Mouse (Mus musculus): ENCODE data around the gene Gm2237. TPM values are rescaled to one million over a fixed set of nuclear protein-coding genes. Genes with fewer than 3 reads are reported as not detected.
"Not testable (repeated sequence)": the region's sequence is repeated elsewhere in the genome, so short reads cannot be mapped to it uniquely, and the experiment has no call there.

The Gm2237 gene
- polyA plus RNA-seq (2016; fragmentation: Nextera tagmentation; extraction: Ambion mirVana): 2.6 and 3.4 TPM in 2 replicates

DNA sequence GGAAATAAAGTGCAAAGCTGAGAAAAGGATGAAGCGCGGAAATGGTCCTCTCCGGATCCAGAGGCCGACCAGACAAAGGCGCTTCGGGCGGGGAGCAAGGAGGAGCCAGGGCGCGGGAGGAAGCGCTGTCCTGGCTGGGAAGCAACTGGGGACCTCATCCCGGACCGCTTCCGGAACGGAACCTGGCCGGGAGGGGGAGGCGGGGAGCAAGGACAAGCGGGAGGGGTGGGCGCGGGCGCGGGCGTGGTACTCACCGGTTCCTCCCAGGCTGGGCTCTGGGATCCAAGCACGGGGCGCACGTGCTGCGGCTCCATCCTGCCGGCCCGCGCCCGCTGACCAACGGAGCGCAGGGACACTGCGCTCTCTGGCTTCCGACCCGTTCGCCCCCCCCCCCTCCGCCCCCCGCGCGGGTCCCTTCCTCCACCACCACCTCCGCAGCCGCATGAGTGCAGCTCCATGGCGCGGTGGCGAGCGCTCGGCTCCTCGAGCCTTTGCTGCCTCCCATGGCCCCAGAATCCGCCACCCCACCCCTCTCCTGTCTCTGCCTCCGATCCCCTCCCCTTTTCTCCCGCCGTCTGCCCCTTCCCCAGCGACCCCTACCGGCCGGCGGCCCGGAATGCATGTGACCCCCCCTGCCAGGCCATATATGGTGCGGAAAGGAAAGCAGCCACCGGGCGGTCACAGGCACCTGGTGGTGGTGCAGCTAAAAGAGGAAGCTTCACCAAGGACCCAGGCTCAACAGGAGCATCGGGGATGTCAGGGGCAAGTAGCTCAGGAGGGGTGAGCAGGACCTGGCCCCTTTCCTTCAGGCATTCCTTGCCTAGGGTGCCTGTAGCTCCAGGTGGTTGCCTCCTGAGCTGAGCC lies at the start of gene Gm2237:
TSS of gene Gm2237 (minus strand) at position 332 of the 864 bp plus-strand sequence.
- peak within 1 kb of the TSS; percentile 53 for H3K4me3 ChIP-seq (replicated peaks)
- not testable (repeated sequence) for ATAC-seq (ENCODE audit: low FRiP score); H3K4me1 ChIP-seq; H3K36me3 ChIP-seq (replicated peaks); H3K27me3 ChIP-seq; H3K9me3 ChIP-seq; H3K27ac ChIP-seq
- peak within 1 kb of the TSS; percentile 61 for H3K9ac ChIP-seq
- peak within 1 kb of the TSS; percentile 55 for H3K4me2 ChIP-seq
- WGBS: 0% methylated on average over 8 of the region's 62 CpGs

DNA sequence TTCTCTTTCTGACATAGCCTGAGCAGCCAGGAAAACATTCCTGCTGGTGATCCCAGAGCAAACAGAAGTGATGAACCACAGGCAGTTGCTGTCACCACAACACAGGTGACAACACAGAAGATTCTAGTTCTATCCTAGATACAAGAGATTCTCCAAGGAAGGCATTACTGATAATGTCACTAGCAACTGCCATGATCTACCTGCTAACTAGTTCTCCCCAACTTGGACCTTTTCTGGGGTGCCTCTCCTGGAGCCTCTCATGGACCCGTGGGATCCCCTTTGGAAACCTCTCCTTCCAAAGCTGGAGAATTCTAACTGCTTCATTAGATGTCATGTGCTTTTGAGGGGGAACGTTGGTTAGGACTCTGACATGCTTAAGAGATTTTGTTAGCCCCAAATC lies 17.5 kb upstream of the Gm2237 start, which contains the start of gene Gm5458:
TSS of gene Gm5458 (minus strand) at position 101 of the 400 bp plus-strand sequence.
- H3K36me3 ChIP-seq (replicated peaks); H3K4me1 ChIP-seq; ATAC-seq (ENCODE audit: low FRiP score); H3K4me3 ChIP-seq (replicated peaks); H3K27me3 ChIP-seq; H3K9me3 ChIP-seq; H3K9ac ChIP-seq; H3K27ac ChIP-seq; H3K4me2 ChIP-seq: not testable (repeated sequence)
- WGBS: 91% methylated on average over 1 of the region's 2 CpGs

DNA sequence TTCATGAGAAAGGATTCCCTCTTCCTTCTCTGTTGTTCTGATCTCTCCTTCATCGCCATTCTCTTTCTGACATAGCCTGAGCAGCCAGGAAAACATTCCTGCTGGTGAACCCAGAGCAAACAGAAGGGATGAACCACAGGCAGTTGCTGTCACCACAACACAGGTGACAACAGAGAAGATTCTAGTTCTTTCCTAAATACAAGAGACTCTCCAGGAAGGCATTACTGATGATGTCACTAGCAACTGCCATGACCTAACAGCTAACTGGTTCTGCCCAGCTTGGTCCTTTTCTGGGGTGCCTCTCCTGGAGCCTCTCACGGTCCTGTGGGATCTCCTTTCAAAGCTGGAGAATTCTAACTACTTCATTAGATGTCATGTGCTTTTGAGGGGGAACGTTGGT lies 35.1 kb downstream of the Gm2237 start, which contains the start of gene Gm2244:
TSS of gene Gm2244 (minus strand) at position 101 of the 400 bp plus-strand sequence.
- H3K9me3 ChIP-seq; H3K36me3 ChIP-seq (replicated peaks); H3K4me3 ChIP-seq (replicated peaks); H3K27me3 ChIP-seq; H3K4me1 ChIP-seq; H3K27ac ChIP-seq; ATAC-seq (ENCODE audit: low FRiP score); H3K9ac ChIP-seq; H3K4me2 ChIP-seq: not testable (repeated sequence)
- 86% methylated on average over 1 of the region's 3 CpGs for WGBS

Other genes starting within 250 kb of the Gm2237 start
- 1.4 and 1.9 TPM in 2 replicates for gene Gm21738, start 166.2 kb downstream of the Gm2237 start, polyA plus RNA-seq (2016; fragmentation: Nextera tagmentation; extraction: Ambion mirVana)
- not detected in 2 replicates for gene Gm2244, start 35.2 kb downstream of the Gm2237 start, polyA plus RNA-seq (2016; fragmentation: Nextera tagmentation; extraction: Ambion mirVana)
- gene Gm5458, start 17.4 kb upstream of the Gm2237 start, polyA plus RNA-seq (2016; fragmentation: Nextera tagmentation; extraction: Ambion mirVana): not detected in 2 replicates
- gene Nid2, start 166.1 kb upstream of the Gm2237 start, polyA plus RNA-seq (2016; fragmentation: Nextera tagmentation; extraction: Ambion mirVana): 37.9 and 39.4 TPM in 2 replicates
- gene Rtraf, start 238.7 kb upstream of the Gm2237 start, polyA plus RNA-seq (2016; fragmentation: Nextera tagmentation; extraction: Ambion mirVana): 256 and 277 TPM in 2 replicates